Mouse (Mus musculus) c-Kit-negative CD71-positive TER-119-positive erythroid progenitor cells, embryonic 14.5 days (primary cell): Measurements from ENCODE around the gene Gnai2.
A peak's percentile ranks its signal among the peaks of the same experiment; 100 is the strongest.

Experiments
- DNase-seq: peaks from one replicate; pipeline ENCODE4 v3.0.0-alpha.2; 2013; ENCODE audit warnings: low read depth, low spot score

The Gnai2 gene

DNA sequence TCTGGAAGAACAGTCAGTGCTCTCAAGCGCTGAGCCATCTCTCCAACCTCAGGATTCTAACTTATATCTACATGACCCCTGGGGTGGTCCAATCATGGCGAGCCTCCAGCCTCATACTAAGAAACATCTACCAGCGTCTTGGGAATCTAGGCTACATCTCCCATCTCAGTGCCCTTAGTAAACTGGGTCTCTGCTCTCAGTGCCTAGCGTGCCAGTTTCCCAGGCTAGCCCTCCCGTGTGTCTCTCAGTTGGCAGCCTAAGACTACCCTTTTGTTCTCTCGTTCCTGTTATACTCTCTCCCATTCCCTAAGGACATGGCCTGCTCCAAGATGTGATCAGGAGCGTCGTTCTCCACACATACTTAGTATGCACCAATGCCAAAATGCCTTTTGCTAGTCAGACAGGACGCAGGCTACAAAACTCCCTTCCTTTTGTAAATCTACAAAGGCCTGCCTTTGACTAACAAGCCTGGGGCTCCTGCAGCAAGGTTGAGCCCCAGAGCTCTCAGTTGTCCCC, 3.8 kb downstream of the Gnai2 start:
- no peak for DNase-seq

DNA sequence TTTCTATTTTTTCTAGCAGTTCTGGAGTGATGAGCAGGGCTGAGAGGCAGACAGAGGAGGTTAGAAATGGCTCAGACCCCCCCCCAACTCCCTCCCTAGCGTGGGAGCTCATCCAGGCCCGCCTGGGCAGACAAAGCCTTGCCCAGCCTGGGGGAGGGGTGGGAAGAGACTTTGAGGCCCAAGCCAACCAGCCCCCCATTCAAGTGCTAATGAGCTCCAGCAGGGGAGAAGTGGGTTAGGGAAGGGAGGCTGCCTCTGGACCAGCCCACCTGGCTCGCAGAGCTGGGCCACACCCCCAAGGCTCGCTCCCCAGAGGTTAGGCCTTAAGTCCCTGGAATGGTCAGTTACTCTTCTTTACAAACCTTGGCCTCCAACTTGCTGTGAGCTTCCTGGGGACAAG, 4.6 kb downstream of the Gnai2 start:
- DNase-seq = no peak

DNA sequence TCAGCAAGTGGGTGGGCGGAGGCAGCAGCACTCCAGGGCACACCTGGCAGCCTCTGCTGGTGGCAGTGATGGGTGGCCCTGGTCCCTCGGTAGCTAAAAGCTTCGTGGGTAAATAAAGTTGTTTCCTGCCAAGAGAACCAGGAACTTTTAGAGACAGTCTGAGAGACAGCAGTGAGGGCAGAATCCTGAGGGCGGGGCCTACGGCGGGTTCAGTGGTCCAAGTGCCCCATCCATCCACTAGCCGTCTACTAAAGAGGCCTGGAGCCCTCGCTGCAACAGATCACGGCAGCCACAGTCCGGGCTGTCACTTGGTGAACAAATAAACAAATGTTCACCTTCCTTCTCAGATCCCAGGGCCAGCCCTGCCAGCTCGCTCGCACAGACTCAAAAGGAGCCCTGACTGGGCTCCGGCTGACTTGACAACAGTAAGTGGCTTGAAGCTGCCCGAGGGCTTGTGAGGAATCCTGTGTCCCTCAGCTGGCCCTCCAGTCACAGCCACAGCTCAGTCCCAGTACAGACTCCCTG, 5.2 kb downstream of the Gnai2 start:
- DNase-seq = no peak

DNA sequence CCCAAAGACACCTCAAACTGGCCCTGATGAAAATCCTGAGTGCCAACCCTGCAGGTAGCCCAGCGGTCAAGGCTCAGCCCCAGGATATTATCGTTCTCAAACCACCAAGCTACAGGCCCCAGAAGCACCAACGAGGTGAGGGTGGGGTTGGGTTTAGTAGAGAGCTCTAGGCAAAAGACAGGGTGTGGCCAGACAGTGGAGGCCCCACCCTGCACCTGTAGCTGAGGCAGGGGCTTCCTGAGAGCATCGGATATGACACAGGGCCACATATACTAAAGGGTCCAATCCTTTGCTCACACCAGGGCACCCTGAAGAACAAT, 5.8 kb downstream of the Gnai2 start:
- DNase-seq = no peak

DNA sequence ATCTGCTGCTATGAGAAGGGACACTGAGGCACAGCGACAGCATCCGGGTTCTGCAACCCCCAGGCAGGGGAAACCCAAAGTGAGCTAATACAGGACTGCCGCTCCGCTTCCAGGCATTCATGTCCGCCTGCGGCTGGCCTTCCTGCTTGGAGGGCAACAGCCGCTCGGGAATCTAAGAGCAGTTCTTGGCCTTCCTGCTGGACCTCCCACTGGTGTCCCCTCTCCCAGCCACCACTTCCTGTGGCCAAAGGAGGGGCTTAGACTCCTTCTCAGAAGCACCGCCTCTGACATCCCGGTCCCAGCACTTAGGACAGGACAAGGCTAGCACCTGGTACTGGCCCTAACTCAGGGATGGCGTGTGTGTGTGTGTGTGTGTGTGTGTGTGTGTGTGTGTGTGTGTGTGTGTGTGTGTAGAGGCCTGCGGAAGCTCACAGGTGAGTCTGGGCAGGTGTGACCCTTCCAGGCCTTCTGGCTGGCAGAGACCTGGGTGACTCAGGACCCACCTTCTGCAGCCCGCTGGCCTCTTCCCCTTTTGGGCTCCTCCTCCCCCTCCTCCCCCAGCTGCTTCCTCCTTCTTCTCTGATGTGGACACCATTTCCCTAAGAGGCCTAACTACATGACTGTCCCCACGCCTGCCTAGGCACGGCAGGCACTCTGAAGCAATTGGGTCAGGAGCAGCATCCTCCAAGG, 6.3 kb downstream of the Gnai2 start:
- no peak for DNase-seq

DNA sequence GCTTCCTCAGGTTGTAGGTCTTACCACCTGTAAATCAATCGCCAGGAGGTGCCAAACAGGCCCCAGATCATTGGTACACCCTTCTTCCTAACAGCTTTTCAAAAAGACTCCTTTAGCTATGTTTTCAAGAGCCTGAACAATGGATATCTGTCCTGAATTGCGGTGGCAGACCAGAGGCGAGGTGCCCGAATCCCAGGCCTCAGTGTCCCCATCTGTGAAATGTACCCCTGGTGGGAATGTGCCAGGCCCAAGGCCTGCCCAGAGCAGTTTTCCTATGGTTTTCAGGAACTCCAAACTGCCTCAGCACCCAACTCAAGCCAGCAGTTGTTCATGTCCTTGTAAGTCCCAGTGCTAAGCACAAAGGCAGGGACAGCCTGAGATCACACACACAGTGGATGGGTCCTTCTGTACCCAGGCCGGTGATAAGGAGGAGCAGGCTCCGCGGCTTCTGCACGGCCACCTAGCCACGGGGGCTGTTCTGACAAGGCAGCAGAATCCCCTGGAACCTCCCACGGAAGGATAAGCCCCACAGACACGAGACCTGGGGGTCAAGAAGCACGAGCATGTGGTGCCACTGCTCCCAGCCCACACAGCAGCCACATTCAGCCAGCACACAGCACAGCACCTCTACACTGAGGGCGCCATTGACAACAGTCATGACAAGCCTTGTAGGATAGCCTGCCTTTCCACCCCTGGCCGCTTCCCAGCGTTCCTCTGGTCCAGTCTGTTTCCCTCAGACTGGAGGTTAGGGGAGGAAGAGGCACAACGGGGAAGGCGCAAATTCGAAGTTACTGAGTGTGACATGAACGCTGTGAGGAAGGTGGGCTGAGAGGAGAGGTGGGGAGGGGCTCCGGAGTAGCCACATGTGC, 7.5 kb downstream of the Gnai2 start:
- no peak for DNase-seq

DNA sequence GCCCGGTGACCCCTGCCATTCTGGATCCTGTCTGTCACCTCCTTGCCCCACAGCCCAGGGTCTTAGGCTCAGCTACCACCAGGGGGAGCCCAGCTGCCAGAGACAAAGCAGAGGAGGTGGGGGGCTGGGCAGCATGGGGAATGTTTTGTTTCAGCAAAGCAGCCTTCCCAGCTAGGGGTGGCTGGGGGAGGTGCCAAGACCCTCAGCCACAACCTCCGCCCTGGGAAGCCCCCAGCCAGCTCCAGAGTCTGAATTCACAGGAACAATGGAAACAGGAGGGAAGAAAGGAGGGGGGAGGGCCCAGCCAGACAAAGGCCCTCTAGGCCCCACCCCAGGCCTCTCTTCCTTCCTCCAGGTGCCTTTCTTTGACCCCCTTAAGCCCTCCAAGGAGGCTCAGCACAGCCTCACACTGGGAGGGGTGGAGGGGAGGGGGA, 8.3 kb downstream of the Gnai2 start:
- DNase-seq = no peak

DNA sequence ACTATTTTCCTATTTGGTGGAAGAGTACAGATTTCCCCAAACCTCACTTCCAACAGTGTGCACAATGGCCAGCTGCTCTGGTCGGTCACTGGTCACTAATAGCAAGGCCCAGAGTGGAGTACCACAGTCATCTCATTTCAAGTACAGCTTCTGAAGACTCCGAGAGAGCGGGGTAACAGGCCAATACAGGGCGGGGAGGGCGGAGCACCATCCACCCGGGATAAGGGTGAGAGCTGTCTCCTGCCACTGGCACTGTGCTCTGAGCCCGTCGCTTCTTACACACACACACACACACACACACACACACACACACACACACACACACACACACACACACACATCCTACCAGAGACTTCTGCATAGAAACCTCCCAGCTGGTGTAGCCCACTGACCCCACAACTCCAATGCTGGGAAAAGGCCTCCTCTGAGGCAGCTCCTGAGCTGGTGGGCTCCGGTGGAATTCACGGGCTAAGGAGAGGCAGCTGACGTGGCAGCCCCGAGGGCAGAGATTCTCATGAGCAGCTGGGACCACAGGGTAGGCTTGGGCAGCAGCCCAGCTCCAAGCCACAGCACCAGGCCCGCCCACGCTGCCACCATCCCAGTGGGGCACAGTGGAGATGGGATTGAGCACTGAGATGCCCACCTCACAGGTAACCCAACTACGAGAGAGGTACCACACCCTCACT, 8.9 kb downstream of the Gnai2 start:
- DNase-seq = no peak

DNA sequence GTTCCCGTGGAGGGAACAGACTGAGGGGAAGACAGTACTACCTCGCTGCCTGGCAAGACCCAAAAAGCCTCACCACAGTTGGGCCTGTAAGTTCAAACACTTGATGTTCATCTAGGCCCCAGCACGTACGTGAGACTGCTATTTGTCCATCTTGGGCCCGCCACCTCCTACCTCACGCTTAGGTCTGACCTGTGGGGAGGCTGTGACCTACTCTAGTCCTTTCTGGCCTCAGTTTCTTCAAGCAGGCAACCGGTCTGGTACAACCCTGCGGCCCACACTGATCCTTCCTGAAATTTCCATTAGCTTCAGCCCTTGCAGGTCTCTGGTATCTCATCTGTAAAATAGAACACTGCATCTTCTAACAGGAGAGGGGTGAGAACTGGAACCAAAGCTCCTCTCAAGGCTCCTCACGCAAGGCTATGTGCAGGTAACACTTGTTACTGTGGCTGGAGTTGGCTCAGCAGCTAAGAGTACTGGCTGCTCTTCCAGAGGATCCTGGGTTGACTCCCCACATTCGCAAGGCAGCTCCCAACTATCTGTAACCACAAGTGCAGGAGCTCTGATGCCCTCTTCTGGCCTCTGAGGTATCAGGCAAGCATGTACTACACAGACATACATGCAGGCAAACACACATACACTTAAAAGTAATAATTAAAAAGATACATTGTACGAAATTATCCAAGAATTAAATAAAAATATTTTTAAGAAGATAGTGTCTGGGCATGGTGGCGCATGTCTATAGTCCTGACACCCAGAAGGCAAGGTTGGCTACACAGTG, 9.6 kb downstream of the Gnai2 start:
- no peak for DNase-seq

DNA sequence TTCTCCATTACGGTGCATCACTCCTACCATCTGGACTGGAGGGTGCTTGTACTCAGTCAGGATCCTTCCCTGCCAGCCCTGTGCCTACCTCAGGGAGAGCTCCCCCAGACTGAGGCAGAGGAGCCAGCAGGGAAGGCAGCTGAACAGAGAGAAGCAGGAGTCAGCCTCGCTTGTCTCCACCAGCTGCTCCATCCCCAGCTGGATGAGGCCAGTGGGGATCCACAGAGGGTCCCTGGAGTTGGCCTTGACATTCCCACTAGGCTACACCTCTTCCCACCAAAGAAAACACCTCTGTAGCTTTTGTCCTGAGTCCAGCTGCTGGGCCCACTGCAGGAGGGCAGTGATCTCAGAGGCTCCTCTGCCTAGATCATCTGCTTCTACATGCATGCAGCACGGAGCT, 10.2 kb downstream of the Gnai2 start:
- no peak for DNase-seq

DNA sequence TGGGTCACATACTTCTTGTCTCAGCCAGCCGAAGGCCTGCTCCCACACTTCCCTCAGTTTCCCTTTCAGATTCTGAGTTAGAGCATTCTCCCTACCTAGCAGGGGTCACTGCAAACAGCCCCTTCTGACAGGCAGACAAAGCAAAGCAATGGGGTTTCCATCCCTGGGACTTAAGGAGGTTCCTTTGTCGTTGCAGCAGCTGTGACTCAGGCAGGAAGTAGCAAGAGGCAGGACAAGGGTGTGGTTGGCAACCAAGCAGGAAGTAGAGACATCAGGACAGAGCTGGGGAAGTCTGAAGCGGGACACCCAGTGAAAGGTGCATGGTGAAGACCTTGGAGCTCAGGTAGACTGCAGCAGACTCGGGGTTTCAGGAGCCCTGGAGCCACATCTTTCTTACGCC, 10.6 kb downstream of the Gnai2 start:
- DNase-seq = no peak

DNA sequence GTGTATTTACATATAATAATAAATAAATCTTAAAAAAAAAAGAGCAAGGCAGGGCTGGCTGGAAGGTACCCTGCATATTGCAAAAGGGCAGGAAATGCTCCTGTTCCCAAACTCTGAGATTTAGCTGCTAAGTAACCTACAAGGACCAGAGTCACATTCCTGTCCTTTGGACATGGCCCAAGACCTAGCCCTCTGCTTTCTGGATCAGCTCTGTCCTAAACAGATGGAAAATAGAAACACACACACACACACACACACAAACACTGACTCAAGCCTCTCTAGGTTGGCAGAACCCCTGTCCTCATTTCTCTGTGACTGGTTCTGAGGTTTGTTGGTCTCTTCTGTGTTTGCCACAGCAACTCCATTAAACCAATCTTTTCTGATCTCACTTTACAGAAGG, 14.2 kb downstream of the Gnai2 start:
- DNase-seq = no peak

DNA sequence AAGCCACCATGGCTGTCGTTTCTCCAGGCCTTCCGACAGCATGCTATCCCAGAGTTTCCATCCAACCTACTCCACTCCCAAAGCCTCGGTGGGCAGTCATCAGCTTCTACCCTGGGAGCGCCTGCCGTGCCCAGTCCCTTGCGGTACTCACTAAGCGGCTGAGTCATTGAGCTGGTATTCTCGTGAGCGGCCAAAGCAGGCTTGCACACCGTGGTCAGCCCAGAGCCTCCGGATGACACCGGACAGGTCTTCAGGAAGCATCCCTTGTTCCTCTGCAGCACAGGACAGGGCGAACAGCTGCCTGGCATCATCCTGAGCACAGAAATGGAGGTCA, 15.7 kb downstream of the Gnai2 start:
- no peak for DNase-seq

DNA sequence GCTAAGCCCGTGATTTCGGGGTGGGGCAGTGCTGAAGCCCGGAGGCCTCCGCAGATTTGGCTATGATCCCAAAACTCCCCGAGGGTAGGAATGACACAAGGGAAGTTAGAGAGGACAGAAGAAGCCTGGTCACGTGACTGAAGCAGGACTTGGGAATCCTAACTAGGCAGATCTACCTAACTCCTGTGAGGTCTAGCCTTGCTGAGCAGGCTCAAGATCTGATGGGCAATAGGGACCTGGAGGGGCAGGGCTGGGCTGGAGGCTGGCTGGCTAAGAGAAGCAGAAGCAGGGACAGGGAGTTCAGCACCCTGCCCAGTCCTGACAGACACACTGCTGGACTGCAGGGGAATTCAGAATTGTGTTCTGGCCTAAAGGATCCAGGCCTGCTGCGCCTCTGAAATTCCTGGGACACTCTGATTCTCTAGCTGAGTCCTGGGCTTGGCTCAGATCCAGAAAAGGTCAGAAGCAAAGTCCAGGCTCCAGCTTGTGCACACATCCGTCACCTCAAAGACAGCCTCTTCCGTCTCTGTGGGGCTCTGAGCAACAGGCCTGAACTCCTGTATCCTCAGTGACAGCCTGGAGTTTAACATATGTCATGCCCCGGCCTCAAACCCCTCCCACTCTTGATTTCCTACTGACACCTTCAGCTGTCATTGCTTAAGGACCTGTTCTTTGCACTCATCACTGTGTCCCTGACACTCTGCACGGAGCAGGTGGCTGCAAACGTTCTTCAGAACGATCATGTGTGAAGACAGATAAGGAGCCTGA, 16.2 kb downstream of the Gnai2 start:
- DNase-seq = no peak

DNA sequence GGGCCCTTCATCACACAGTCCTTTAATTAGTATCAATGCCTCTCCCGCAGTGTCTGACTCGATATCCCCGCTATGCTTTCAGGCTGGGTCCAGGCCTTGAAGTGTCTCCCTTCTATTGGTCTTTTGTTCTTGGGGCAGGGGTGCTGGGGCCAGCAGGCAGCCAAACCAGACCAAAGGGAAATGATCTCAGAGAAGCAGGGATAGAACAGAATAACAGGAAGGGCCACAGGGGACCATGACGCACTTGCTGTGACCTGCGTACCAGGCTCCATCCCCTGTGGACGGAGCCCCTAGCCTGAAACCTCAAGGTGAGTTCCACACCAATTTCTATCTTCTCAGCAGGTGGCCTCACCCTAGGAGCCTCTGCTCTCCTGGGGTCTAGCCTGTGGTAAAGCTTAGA, 17.1 kb downstream of the Gnai2 start:
- no peak for DNase-seq

DNA sequence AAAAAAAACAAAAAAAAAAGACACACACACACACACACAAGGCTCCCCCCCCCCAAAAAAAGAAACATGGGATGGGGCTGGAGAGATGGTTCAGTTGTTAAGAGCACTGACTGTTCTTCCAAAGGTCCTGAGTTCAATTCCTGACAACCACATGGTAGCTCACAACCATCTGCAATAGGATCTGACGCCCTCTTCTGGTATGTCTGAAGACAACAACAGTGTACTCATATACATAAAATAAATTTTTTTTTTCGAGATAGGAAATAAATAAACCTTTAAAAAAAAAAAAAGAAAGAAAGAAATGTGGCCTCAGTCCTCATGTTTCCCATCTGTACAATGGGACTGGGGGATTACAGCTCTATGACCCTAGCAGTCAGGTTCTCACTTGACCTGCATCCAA, 17.7 kb downstream of the Gnai2 start:
- no peak for DNase-seq

DNA sequence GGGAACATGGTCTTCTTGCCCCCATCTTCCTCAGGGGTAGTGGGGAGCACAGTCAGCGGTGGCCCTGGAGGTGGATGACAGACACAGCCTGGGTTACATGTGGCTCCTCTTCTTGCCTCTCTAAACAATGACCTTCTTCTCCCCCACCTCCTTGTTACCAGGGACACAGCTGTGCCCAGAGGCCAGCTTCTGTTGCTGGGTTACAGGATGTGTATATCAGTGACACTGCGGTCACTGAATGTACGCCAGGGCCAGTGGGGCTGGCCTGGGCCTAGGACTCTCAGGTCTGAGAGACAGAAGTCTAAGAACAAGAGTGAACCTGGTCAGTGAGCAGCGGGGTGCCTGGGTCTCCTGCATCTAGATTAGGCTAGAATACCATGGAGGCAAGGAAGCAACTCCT, 20.1 kb downstream of the Gnai2 start:
- no peak for DNase-seq

DNA sequence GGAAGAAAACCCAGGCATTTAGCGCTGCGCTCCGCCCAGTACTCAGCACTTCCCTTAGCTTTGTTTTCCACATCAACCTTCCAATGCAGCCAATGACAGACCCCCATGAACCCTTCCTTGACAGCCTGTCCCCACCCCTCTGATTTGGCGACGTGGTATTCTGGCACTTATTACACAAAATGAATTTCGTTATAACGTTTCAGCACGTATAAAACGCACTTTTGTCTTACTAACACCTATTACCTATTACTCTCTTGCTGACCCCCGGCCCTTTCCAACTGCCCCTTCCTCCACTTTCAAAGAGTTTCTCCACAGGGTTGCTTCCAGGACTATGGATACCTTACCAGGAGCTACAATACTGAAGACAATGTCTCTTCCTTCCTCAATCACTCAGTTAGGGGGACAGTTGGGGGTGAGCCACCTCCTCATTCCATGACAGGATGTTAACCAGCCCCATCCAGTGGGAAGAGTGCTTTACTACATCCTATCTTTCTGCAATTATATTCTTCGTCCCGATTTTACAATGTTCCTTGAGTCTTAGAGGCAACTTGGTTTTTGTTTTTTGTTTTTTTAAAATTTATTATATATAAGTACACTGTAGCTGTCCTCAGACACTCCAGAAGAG, 22.1 kb downstream of the Gnai2 start:
- DNase-seq = no peak

DNA sequence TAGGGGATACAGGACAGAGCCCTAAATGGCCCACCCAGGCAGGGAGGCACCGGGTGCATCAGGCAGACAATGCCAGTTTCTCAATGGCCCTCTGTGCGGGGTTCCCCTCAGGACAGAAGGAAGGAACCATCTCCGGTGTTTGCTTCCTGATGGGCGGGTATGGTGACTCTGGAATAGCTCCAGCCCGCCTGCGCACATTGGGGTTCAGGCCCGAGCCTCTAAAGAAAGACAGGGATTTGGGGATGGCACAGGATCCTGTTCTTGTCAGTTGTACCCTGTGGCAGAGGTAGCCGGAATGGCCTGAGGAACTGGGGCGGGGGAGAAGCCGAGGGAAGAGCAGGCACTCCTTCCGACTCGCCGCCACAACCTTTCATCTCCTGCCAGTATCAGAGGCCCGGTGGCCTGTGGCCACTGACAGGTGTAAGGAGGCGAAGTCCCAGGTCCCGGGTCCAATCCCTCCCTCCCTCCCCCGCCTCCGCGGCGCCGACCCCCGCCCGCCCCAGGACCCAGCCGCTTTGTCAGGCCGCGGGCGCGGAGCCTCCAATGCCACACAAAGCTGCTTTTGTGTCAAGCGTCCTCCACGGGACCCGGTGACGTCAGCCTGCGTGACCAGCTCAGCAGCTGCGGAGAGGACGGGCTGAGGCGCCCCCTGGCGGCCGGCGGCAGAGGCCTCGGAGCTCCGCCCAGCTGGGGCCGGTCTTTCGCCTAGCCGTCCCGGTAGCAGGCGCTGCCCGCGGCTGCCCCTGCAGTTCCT, 22.8 kb downstream of the Gnai2 start:
- peak; percentile 90 for DNase-seq
